Mouse (Mus musculus): ENCODE results near the gene Psme2b.
"Not testable (repeated sequence)": the region's sequence is repeated elsewhere in the genome, so short reads cannot be mapped to it uniquely, and the experiment has no call there.

- TF ChIP-seq POLR2A, CTCF (IDR thresholded peaks at IDR 0.05; ENCODE audit: insufficient read depth, low read depth, low read length): not testable (repeated sequence)
Observed at GRCm38 (mm10) chr11:48974686-48975085, 28.7 kb upstream of the Psme2b start.
